ENCODE assay signal across 8 mouse cellular contexts in the genomic region with DNA sequence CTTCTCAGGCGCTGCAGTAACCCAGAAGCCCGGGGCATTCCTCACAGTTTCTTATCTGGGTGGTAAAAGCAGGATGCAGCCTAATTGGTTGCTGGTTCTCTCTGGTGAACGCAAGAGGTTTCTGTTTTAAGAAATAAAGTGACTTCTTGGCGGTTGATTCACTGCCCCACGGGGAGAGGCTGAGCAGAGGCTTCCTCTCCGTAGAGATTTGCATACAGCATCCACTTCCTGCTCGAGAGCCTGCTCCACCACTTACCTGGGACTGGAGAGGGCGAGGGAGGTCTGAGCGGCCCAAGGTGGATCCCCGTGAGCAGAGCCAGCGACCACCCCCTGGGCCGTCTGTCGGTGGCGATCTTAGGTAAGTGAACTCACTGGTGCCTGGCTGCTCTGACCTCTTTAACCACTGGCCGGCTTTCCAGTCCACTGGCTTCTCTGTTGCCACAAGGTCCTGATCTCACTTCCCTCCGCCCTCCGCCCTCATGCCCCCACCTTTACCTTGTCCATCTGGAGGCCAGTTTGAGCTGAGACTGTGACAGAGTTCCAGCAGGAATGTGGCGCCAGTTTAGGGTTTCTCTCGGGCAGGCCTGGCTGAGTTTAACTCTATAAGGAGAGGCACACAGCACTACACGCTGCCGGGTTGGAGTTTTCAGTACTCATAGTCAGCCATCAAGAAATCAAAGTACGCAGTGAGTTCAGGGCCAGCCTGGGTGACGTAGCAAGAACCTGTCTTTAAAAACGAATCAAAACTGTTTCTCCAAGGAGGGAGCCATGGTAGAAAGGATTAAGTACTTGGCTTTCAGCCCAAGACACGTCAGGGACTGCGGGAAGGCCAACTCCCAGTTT. TPM values are rescaled to one million over a fixed set of nuclear protein-coding genes. Genes with fewer than 3 reads are reported as not detected.
DNase-seq lines count a peak whose midpoint lies in the region.

No protein-coding gene starts in this region.

- no peaks in the 10 kb centered on the region for H3K36me3 ChIP-seq in embryonic facial prominence, embryonic 10.5 days (replicated peaks)
- peaks cover 15% of the 10 kb centered on the region; the same call in 1 of the 2 replicates for H3K36me3 ChIP-seq in heart, embryonic 10.5 days

- peaks cover 51% of the 10 kb centered on the region for H3K4me1 ChIP-seq in embryonic facial prominence, embryonic 10.5 days
- H3K4me1 ChIP-seq in heart, embryonic 10.5 days = peaks cover 35% of the 10 kb centered on the region

- H3K9me3 ChIP-seq in embryonic facial prominence, embryonic 10.5 days = peaks cover 4% of the 10 kb centered on the region; the same call in 1 of the 2 replicates
- no peaks in the 10 kb centered on the region for H3K9me3 ChIP-seq in heart, embryonic 10.5 days

- peak overlapping the region; percentile 53 for H3K4me3 ChIP-seq in embryonic facial prominence, embryonic 10.5 days
- peak overlapping the region; percentile 65 for H3K4me3 ChIP-seq in heart, embryonic 10.5 days

- WGBS in embryonic facial prominence, embryonic 10.5 days = 9% methylated on average over 26 of the region's 26 CpGs
- 3% methylated on average over 26 of the region's 26 CpGs for WGBS in heart, embryonic 10.5 days

- DNase-seq in 3T3-L1 (ENCODE audit: low read depth, low spot score) = peak; percentile 89
- peak; percentile 86 for DNase-seq in adrenal gland, adult 2 months
- DNase-seq in embryonic facial prominence, embryonic 10.5 days (ENCODE audit: low spot score) = peak; percentile 78
- DNase-seq in heart, embryonic 10.5 days (ENCODE audit: low spot score) = peak; percentile 89
- DNase-seq in kidney, adult 9 months = peak; percentile 92
- DNase-seq in lung, postnatal 25 days (ENCODE audit: low spot score) = peak; percentile 80
- peak; percentile 65 for DNase-seq in ovary, postnatal 36 days (ENCODE audit: low spot score)
- DNase-seq in urinary bladder, postnatal 25 days (ENCODE audit: low spot score) = peak; percentile 56

- H3K27me3 ChIP-seq in embryonic facial prominence, embryonic 10.5 days (replicated peaks; ENCODE audit: low read depth, poor library complexity, severe bottlenecking) = no peaks in the 10 kb centered on the region
- no peaks in the 10 kb centered on the region for H3K27me3 ChIP-seq in heart, embryonic 10.5 days (ENCODE audit: insufficient read depth, poor library complexity, severe bottlenecking)

- peak overlapping the region; percentile 90 for H3K27ac ChIP-seq in embryonic facial prominence, embryonic 10.5 days (replicated peaks)
- H3K27ac ChIP-seq in heart, embryonic 10.5 days = peak overlapping the region; percentile 94

RNA-seq across cellular contexts. Expression of a gene that starts 0.5 kb away (rescaled TPM):
- total RNA-seq in adrenal gland, adult 2 months (2021) = 10 to 100 TPM; 15.3 to 19.1 TPM
- 20.2 and 24.2 TPM in 2 replicates for polyA plus RNA-seq in adrenal gland, adult 2 months (2012; rRNA removed)
- 12.9 and 14.8 TPM in 2 replicates for polyA plus RNA-seq in embryonic facial prominence, embryonic 10.5 days (2016; fragmentation: Nextera tagmentation; extraction: Ambion mirVana)
- polyA plus RNA-seq in heart, embryonic 10.5 days (2016; fragmentation: Nextera tagmentation; extraction: Ambion mirVana) = 12.6 and 13.7 TPM in 2 replicates

Comparison
In these comparisons a context has a peak if more than half of its experiments do, and no peak if none do; other contexts are left out.
1. Peak in every context shown above with its lines: DNase-seq, H3K4me3 ChIP-seq and H3K27ac ChIP-seq.